Mouse (Mus musculus) intestine, postnatal 0 days (tissue): ENCODE measurements at regions not wholly inside any gene's neighbourhood (a gene's known extent, or its start where the extent isn't known, plus 50 kb on each side); places are given as distances from the start of the nearest gene placed in this dataset.

Source experiments
- ATAC-seq: fragments of 200-750 bp; cut with Nextera tagmentation; 2 replicates; pipeline ENCODE4 v1.8.0; 2017; ENCODE audit warnings: mild to moderate bottlenecking, moderate TSS enrichment, moderate library complexity
- H3K27ac ChIP-seq: fragments of 300-500 bp; sonication (generic); 2 replicates; pipeline ENCODE4 v1.5.1; 2014; ENCODE audit warnings: mild to moderate bottlenecking, low read depth, low read length, moderate library complexity
- H3K27me3 ChIP-seq: fragments of 300-500 bp; sonication (generic); replicated peaks from 2 replicates; pipeline ENCODE4 v1.6.1; 2014; ENCODE audit warnings: low read length, mixed read lengths; ENCODE audit not compliant: control insufficient read depth, insufficient read depth
- H3K36me3 ChIP-seq: fragments of 300-500 bp; sonication (generic); 2 replicates; pipeline ENCODE4 v1.6.1; 2014; ENCODE audit warnings: mild to moderate bottlenecking, moderate library complexity; ENCODE audit not compliant: control insufficient read depth, insufficient read depth
- H3K4me1 ChIP-seq: fragments of 300-500 bp; sonication (generic); replicated peaks from 2 replicates; pipeline ENCODE4 v1.6.1; 2014; ENCODE audit warnings: antibody characterized with exemption, low read length, mixed read lengths; ENCODE audit not compliant: control insufficient read depth, insufficient read depth
- H3K4me2 ChIP-seq: fragments of 300-500 bp; sonication (generic); replicated peaks from 2 replicates; pipeline ENCODE4 v1.6.1; 2014; ENCODE audit warnings: low read depth, mild to moderate bottlenecking, moderate library complexity
- H3K4me3 ChIP-seq: fragments of 300-500 bp; sonication (generic); 2 replicates; pipeline ENCODE4 v1.5.1; 2014; ENCODE audit warnings: low read depth, low read length
- H3K9ac ChIP-seq: fragments of 300-500 bp; sonication (generic); 2 replicates; pipeline ENCODE4 v1.6.1; 2014; ENCODE audit warnings: mild to moderate bottlenecking, low read depth, low read length
- H3K9me3 ChIP-seq: fragments of 300-500 bp; sonication (generic); 2 replicates; pipeline ENCODE4 v1.6.1; 2016; ENCODE audit warnings: mixed run types; ENCODE audit not compliant: control insufficient read depth
- CTCF ChIP-seq: sonication (generic); IDR thresholded peaks from 2 replicates; pipeline ENCODE4 v1.5.1; 2016; ENCODE audit warnings: low read depth, mild to moderate bottlenecking, control low read depth, antibody characterized with exemption, moderate library complexity
- WGBS: fragments of 180-500 bp; shearing (Covaris S2); extraction: QIAGEN DNeasy Blood & Tissue Kit; methylation state at CpG from one replicate; pipeline ENCODE4 v1.1.7; 2014; 5-methylcytosine and 5-hydroxymethylcytosine counted together

DNA sequence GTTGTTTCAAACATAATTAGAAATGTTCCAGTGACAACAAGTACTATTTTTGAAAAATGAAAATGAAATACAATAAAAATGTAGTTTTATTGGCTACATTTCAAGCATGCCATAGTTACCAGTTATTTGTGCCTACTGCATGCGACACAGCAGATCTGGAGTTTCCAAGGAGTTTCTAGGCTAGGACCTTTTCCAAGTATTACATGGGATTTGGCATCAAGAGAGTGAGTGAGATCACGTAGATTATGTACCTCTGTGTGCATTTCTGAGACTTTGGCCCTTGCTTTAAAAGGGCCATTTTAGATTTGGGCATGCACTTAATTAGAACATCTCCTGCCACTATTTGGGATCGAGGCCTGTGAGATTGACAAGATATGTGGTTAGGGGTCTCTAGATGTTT is 172.8 kb upstream of the Jag1 start:
- 84% methylated on average over 3 of the region's 3 CpGs for WGBS
- Histone ChIP-seq H3K4me1 (no peaks in the 10 kb centered on the region), H3K27ac (no peak overlapping the region), H3K9me3 (no peaks in the 10 kb centered on the region), H3K4me2 (no peak overlapping the region), H3K27me3 (no peaks in the 10 kb centered on the region), H3K9ac (no peak overlapping the region), H3K4me3 (no peak overlapping the region), H3K36me3 (no peaks in the 10 kb centered on the region)
- ATAC-seq: no peak
- no peak for TF ChIP-seq CTCF

DNA sequence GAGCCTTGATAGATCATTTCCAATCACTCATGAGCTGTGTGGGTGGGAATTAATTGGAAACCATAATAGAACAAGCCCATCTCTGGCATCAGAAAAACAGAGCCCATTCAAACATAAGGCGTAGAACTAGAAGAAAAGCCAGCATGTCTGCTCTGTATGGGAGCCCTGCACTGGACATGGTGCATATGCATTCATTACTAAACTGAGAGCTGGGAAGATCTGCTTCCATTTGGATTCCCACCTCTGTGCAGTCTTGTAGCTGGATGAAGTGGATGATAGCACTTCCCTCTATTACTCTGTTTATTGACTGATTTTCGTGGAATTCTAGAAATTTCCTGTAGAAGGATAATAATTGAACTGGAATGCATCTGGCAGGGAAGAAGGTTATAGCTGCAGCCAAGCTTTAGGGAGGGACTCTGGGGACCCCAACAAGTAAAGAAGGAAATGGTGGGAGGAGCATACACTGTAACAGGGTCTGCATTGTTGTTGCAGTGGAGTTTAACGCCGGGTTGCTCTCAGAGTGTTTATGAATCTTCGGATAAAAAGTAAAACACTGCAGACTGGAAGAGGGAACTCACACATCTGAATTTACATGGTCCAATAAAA is 155.2 kb upstream of the Jag1 start:
- no peak overlapping the region for H3K9ac ChIP-seq
- no peaks in the 10 kb centered on the region for H3K36me3 ChIP-seq
- no peak overlapping the region for H3K27ac ChIP-seq
- WGBS: 54% methylated on average over 5 of the region's 5 CpGs
- no peaks in the 10 kb centered on the region for H3K27me3 ChIP-seq
- H3K9me3 ChIP-seq: no peaks in the 10 kb centered on the region
- ATAC-seq: no peak
- no peak for TF ChIP-seq CTCF
- H3K4me2 ChIP-seq: no peak overlapping the region
- no peak overlapping the region for H3K4me3 ChIP-seq
- H3K4me1 ChIP-seq: no peaks in the 10 kb centered on the region

DNA sequence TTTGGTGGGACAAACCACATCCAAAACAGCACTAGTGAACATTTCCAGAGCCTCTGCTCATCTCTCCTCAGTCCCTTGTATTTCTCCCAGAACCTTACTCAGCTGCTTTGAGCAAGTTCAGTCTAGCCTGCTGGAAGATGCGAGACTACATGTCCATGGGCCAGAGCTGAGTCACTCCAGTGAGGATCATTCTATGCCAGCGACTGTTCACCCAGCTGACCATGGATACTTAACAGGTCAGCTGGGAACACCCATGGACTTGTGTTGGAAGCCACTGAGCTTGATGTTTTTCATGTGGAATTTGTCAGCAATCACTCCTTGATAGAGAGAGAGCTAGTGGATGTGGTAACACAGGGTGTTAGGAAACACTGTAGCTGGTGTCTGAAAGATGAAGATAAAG is 146.5 kb upstream of the Jag1 start:
- TF ChIP-seq CTCF: no peak
- Histone ChIP-seq H3K4me1 (no peaks in the 10 kb centered on the region), H3K9me3 (no peaks in the 10 kb centered on the region), H3K4me2 (no peak overlapping the region), H3K36me3 (no peaks in the 10 kb centered on the region), H3K27me3 (no peaks in the 10 kb centered on the region), H3K4me3 (no peak overlapping the region), H3K27ac (no peak overlapping the region), H3K9ac (no peak overlapping the region)
- 82% methylated on average over 2 of the region's 2 CpGs for WGBS
- no peak for ATAC-seq

DNA sequence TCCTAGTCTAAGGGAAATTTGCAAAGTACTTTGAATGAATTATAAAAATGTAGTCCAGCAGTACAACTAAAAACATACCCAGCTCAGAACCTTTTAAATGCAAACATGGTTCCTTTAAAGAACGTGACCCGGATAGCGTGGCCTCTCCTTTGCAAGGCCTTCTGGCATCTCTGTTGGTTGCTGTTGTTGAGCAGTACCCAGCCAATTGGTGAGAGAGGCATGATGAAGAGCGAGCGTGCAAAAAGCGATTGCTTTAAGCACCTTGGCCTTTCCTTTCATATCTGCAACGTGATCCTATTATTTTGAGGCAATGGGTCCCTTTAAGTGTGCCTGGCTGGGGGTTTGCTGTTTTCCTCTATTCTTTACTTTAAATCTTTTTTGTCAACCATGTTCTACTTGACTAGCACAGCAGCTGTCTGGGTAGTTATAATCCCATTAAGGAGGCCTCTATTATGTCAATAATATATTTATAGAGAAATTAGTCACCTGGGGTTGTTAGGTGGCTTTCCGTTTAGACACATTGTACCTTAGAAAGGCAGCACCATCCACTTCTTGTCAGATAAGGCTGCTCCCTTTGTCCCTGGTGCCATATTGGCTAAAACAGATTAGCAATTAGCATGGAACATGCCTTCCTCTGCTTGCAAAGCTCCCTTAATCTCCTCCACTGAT is 141.5 kb upstream of the Jag1 start:
- H3K4me2 ChIP-seq: no peak overlapping the region
- WGBS: 92% methylated on average over 8 of the region's 8 CpGs
- no peak overlapping the region for H3K27ac ChIP-seq
- no peak for TF ChIP-seq CTCF
- H3K4me1 ChIP-seq: no peaks in the 10 kb centered on the region
- ATAC-seq: no peak
- no peaks in the 10 kb centered on the region for H3K36me3 ChIP-seq
- no peaks in the 10 kb centered on the region for H3K27me3 ChIP-seq
- H3K9me3 ChIP-seq: no peaks in the 10 kb centered on the region
- no peak overlapping the region for H3K9ac ChIP-seq
- H3K4me3 ChIP-seq: no peak overlapping the region

DNA sequence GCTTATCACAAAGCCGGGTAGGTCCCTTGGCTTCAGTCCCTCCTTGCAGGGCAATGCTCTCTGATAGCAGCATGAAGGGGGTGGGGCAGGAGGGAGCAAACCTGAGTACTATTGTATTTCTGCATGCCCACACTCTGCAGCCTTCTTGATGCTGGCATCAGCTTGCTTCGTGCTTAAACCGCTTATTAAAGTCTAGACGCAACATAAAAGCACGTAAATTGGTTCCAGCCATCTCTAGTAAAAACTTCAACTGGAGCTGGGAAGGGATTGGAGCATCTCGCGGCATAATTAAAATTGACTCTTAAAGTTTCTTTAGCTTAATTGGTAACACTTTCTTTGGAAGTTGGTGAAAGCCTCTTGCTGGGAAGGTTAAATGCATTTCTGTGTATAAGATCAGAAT is 131.5 kb upstream of the Jag1 start:
- Histone ChIP-seq H3K9me3 (no peaks in the 10 kb centered on the region), H3K27me3 (no peaks in the 10 kb centered on the region), H3K36me3 (no peaks in the 10 kb centered on the region), H3K9ac (no peak overlapping the region), H3K4me3 (no peak overlapping the region), H3K4me1 (no peaks in the 10 kb centered on the region), H3K4me2 (no peak overlapping the region), H3K27ac (no peak overlapping the region)
- TF ChIP-seq CTCF: no peak
- ATAC-seq: no peak
- 68% methylated on average over 7 of the region's 7 CpGs for WGBS

DNA sequence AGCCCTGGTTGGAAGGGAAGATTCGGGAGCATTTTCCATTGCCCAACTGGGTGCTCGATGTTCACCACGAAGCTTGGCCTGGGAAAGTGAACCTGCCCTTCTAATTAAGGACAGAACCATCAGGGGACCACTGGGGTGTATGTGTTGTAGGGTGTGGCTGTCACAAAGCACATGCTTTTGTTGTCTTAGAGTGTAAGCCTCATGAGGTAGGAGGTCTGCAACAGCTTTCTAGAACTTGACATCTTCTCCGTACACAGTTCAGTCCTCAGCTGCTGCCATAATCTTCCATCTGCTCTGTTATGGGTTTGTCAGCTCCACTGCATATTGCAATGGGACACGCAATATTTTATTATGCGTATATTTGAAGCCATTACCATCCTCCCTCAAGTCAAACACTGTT is 127.9 kb upstream of the Jag1 start:
- H3K27ac ChIP-seq: no peak overlapping the region
- H3K4me2 ChIP-seq: no peak overlapping the region
- 89% methylated on average over 6 of the region's 6 CpGs for WGBS
- no peak for ATAC-seq
- no peak overlapping the region for H3K4me3 ChIP-seq
- H3K9ac ChIP-seq: no peak overlapping the region
- TF ChIP-seq CTCF: no peak
- H3K27me3 ChIP-seq: no peaks in the 10 kb centered on the region
- no peaks in the 10 kb centered on the region for H3K9me3 ChIP-seq
- H3K4me1 ChIP-seq: no peaks in the 10 kb centered on the region
- no peaks in the 10 kb centered on the region for H3K36me3 ChIP-seq
